Mouse (Mus musculus): ENCODE measurements around the gene Uqcrc1. TPM values are rescaled to one million over a fixed set of nuclear protein-coding genes. Genes with fewer than 3 reads are reported as not detected.

Uqcrc1 gene
- polyA plus RNA-seq, 1 experiment from 2014 or later: 443 TPM

GRCm38 (mm10) chr9:108949967-108950728 lies 13.7 kb downstream of the Uqcrc1 start:
- Histone ChIP-seq H3K9ac (no peak overlapping the region), H3K27ac (no peak overlapping the region), H3K9me3 (no peaks in the 10 kb centered on the region), H3K27me3 (replicated peaks) (peaks cover 23% of the 10 kb centered on the region), H3K4me3 (no peak overlapping the region), H3K36me3 (replicated peaks) (peaks cover 51% of the 10 kb centered on the region), H3K4me2 (no peak overlapping the region), H3K4me1 (no peaks in the 10 kb centered on the region)
- WGBS: 84% methylated on average over 9 of the region's 9 CpGs
- ATAC-seq (replicated peaks): no peak

- Histone ChIP-seq H3K36me3 (replicated peaks) (peaks cover 24% of the 10 kb centered on the region), H3K27ac (no peak within 1 kb of the TSS), H3K27me3 (replicated peaks) (peaks cover 23% of the 10 kb centered on the region), H3K9me3 (no peaks in the 10 kb centered on the region), H3K4me1 (no peaks in the 10 kb centered on the region), H3K9ac (no peak within 1 kb of the TSS), H3K4me3 (no peak within 1 kb of the TSS), H3K4me2 (no peak within 1 kb of the TSS)
- no peak for ATAC-seq (replicated peaks)
- WGBS: 10% methylated on average over 15 of the region's 15 CpGs
Observed at GRCm38 (mm10) chr9:108953081-108953636, 16.7 kb downstream of the Uqcrc1 start, which contains the start of gene Col7a1. Gene Col7a1 (plus strand): TSS chr9:108953586.

GRCm38 (mm10) chr9:108955241-108955640 lies 18.8 kb downstream of the Uqcrc1 start:
- ATAC-seq (replicated peaks): no peak
- WGBS: 93% methylated on average over 11 of the region's 11 CpGs
- Histone ChIP-seq H3K36me3 (replicated peaks) (peaks cover 4% of the 10 kb centered on the region; the same call in 1 of the 2 replicates), H3K27ac (no peak overlapping the region), H3K27me3 (replicated peaks) (peaks cover 23% of the 10 kb centered on the region), H3K4me2 (no peak overlapping the region), H3K4me3 (no peak overlapping the region), H3K9ac (no peak overlapping the region), H3K4me1 (no peaks in the 10 kb centered on the region), H3K9me3 (no peaks in the 10 kb centered on the region)

GRCm38 (mm10) chr9:108955846-108956245 lies 19.4 kb downstream of the Uqcrc1 start:
- 90% methylated on average over 11 of the region's 11 CpGs for WGBS
- ATAC-seq (replicated peaks): no peak

GRCm38 (mm10) chr9:108963577-108963976 lies 27.1 kb downstream of the Uqcrc1 start:
- no peaks in the 10 kb centered on the region for H3K4me1 ChIP-seq
- no peak overlapping the region for H3K4me2 ChIP-seq
- no peak overlapping the region for H3K9ac ChIP-seq
- H3K27me3 ChIP-seq (replicated peaks): no peaks in the 10 kb centered on the region
- no peaks in the 10 kb centered on the region for H3K36me3 ChIP-seq (replicated peaks)
- no peaks in the 10 kb centered on the region for H3K9me3 ChIP-seq
- H3K4me3 ChIP-seq: no peak overlapping the region
- no peak for ATAC-seq (replicated peaks)
- H3K27ac ChIP-seq: no peak overlapping the region
- WGBS: 81% methylated on average over 3 of the region's 3 CpGs

More at GRCm38 (mm10) chr9:108955846-108956245, 19.4 kb downstream of the Uqcrc1 start:
- Histone ChIP-seq H3K4me3 (no peak overlapping the region), H3K27me3 (replicated peaks) (peaks cover 23% of the 10 kb centered on the region), H3K4me1 (no peaks in the 10 kb centered on the region), H3K27ac (no peak overlapping the region), H3K4me2 (no peak overlapping the region), H3K9me3 (no peaks in the 10 kb centered on the region), H3K9ac (no peak overlapping the region), H3K36me3 (replicated peaks) (no peaks in the 10 kb centered on the region)

GRCm38 (mm10) chr9:108964338-108964737 lies 27.9 kb downstream of the Uqcrc1 start:
- no peak for ATAC-seq (replicated peaks)

GRCm38 (mm10) chr9:108970623-108971022 lies 34.2 kb downstream of the Uqcrc1 start:
- H3K9me3 ChIP-seq: no peaks in the 10 kb centered on the region
- H3K4me2 ChIP-seq: no peak overlapping the region
- H3K4me3 ChIP-seq: no peak overlapping the region
- no peaks in the 10 kb centered on the region for H3K4me1 ChIP-seq
- no peaks in the 10 kb centered on the region for H3K36me3 ChIP-seq (replicated peaks)
- WGBS: 88% methylated on average over 8 of the region's 8 CpGs
- ATAC-seq (replicated peaks): no peak
- no peak overlapping the region for H3K9ac ChIP-seq
- no peaks in the 10 kb centered on the region for H3K27me3 ChIP-seq (replicated peaks)
- no peak overlapping the region for H3K27ac ChIP-seq

More at GRCm38 (mm10) chr9:108964338-108964737, 27.9 kb downstream of the Uqcrc1 start:
- Histone ChIP-seq H3K27me3 (replicated peaks) (no peaks in the 10 kb centered on the region), H3K9me3 (no peaks in the 10 kb centered on the region), H3K4me3 (no peak overlapping the region), H3K4me2 (no peak overlapping the region), H3K36me3 (replicated peaks) (no peaks in the 10 kb centered on the region), H3K27ac (no peak overlapping the region), H3K4me1 (no peaks in the 10 kb centered on the region), H3K9ac (no peak overlapping the region)
- WGBS: 83% methylated on average over 6 of the region's 6 CpGs

GRCm38 (mm10) chr9:108976483-108976882 lies 40.0 kb downstream of the Uqcrc1 start:
- H3K27me3 ChIP-seq (replicated peaks): no peaks in the 10 kb centered on the region

GRCm38 (mm10) chr9:108977966-108978365 lies 41.5 kb downstream of the Uqcrc1 start:
- Histone ChIP-seq H3K27me3 (replicated peaks) (no peaks in the 10 kb centered on the region), H3K9me3 (no peaks in the 10 kb centered on the region), H3K4me1 (no peaks in the 10 kb centered on the region), H3K36me3 (replicated peaks) (no peaks in the 10 kb centered on the region), H3K27ac (no peak overlapping the region), H3K4me3 (no peak overlapping the region), H3K4me2 (no peak overlapping the region), H3K9ac (no peak overlapping the region)
- no peak for ATAC-seq (replicated peaks)
- WGBS: 81% methylated on average over 7 of the region's 7 CpGs

More at GRCm38 (mm10) chr9:108976483-108976882, 40.0 kb downstream of the Uqcrc1 start:
- no peak for ATAC-seq (replicated peaks)
- Histone ChIP-seq H3K4me2 (no peak overlapping the region), H3K9me3 (no peaks in the 10 kb centered on the region), H3K4me1 (no peaks in the 10 kb centered on the region), H3K36me3 (replicated peaks) (no peaks in the 10 kb centered on the region), H3K9ac (no peak overlapping the region), H3K27ac (no peak overlapping the region), H3K4me3 (no peak overlapping the region)
- 81% methylated on average over 9 of the region's 9 CpGs for WGBS

GRCm38 (mm10) chr9:108982498-108982897 lies 46.1 kb downstream of the Uqcrc1 start:
- 86% methylated on average over 8 of the region's 8 CpGs for WGBS
- Histone ChIP-seq H3K4me1 (no peaks in the 10 kb centered on the region), H3K9ac (no peak overlapping the region), H3K27me3 (replicated peaks) (no peaks in the 10 kb centered on the region), H3K4me3 (no peak overlapping the region), H3K36me3 (replicated peaks) (no peaks in the 10 kb centered on the region), H3K9me3 (no peaks in the 10 kb centered on the region), H3K4me2 (no peak overlapping the region), H3K27ac (no peak overlapping the region)
- ATAC-seq (replicated peaks): no peak

- Histone ChIP-seq H3K27ac (no peak overlapping the region), H3K9me3 (no peaks in the 10 kb centered on the region), H3K9ac (no peak overlapping the region), H3K4me3 (no peak overlapping the region), H3K4me1 (no peaks in the 10 kb centered on the region), H3K36me3 (replicated peaks) (no peaks in the 10 kb centered on the region), H3K27me3 (replicated peaks) (no peaks in the 10 kb centered on the region), H3K4me2 (no peak overlapping the region)
- no peak for ATAC-seq (replicated peaks)
- 84% methylated on average over 9 of the region's 9 CpGs for WGBS
Observed at GRCm38 (mm10) chr9:108983209-108983608, 46.8 kb downstream of the Uqcrc1 start.

- Histone ChIP-seq H3K4me1 (peaks cover 2% of the 10 kb centered on the region; the same call in 1 of the 2 replicates), H3K27me3 (replicated peaks) (no peaks in the 10 kb centered on the region), H3K9me3 (no peaks in the 10 kb centered on the region), H3K4me2 (no peak within 1 kb of the TSS), H3K9ac (no peak within 1 kb of the TSS), H3K36me3 (replicated peaks) (no peaks in the 10 kb centered on the region), H3K4me3 (no peak within 1 kb of the TSS), H3K27ac (no peak within 1 kb of the TSS)
- WGBS: 83% methylated on average over 4 of the region's 4 CpGs
- ATAC-seq (replicated peaks): no peak
Observed at GRCm38 (mm10) chr9:108985710-108986109, 49.3 kb downstream of the Uqcrc1 start, which contains the start of gene Ucn2. Gene Ucn2 (plus strand): TSS chr9:108986010.

Measured in midbrain, embryonic 15.5 days (tissue).